Mouse (Mus musculus): ENCODE results near the gene Six1. TPM values are rescaled to one million over a fixed set of nuclear protein-coding genes. Genes with fewer than 3 reads are reported as not detected.
A peak's percentile ranks its signal among the peaks of the same experiment; 100 is the strongest.
"Not testable (repeated sequence)": the region's sequence is repeated elsewhere in the genome, so short reads cannot be mapped to it uniquely, and the experiment has no call there.

Gene Six1
- polyA plus RNA-seq, 1 experiment from 2014 or later, result 0.41 TPM

DNA sequence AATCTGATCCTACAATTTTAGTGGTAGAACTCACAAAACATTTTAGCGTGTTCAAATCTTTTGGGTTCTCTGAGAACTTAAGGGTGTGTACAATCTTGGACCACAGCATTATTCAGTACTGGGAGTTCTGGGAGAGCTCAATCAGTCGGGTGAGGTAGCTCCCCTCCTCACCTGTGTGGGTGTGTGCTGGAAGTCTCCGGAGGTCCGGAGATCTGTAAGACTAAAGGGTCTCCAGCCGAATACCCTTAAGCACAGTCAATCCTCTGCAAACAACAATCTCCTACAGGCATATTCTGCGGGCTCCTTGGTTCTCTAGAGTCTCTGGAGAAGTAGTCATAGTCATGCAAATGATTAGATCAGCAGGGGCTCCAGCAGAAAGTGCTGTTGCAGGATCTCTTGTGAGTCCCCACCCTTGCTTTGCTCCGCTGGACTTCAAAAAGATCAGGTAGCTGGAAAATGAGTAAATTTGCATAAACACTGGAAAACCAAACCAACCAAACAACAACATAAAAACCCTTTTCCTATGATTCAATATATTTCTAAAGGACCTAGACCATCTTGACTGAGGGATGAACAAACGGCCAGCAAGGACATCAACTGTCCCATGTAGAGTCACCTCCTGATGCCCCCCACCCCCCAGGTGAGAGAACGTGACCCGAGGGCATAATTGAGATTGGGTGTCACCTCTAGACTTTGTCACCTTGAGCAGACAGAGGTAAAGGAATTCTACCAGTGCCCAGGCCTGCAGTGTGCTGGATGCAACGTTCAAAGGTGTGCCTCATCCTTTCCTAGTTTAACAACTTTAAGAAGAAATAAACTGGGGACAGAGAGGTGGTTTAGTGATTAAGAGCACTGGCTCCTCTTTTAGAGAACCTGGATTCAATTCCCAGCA lies 32.3 kb upstream of the Six1 start:
- 19% methylated on average over 11 of the region's 11 CpGs for WGBS
- H3K4me1 ChIP-seq (ENCODE audit: control insufficient read depth, insufficient read depth, low read length), result no peaks in the 10 kb centered on the region
- H3K9ac ChIP-seq (replicated peaks; ENCODE audit: low read length), result no peak overlapping the region
- H3K9me3 ChIP-seq (ENCODE audit: control insufficient read depth, low read length), result no peaks in the 10 kb centered on the region
- H3K36me3 ChIP-seq (ENCODE audit: control insufficient read depth, insufficient read depth, low read length), result no peaks in the 10 kb centered on the region
- H3K27ac ChIP-seq (replicated peaks; ENCODE audit: low read depth, low read length), result no peak overlapping the region
- H3K4me3 ChIP-seq (replicated peaks; ENCODE audit: low read depth, low read length), result no peak overlapping the region
- ATAC-seq (ENCODE audit: low FRiP score, low TSS enrichment) (no peak), DNase-seq (no peak)
- no peak overlapping the region for H3K4me2 ChIP-seq (ENCODE audit: low read length)
- H3K27me3 ChIP-seq (ENCODE audit: control insufficient read depth, insufficient read depth, low read length), result no peaks in the 10 kb centered on the region

DNA sequence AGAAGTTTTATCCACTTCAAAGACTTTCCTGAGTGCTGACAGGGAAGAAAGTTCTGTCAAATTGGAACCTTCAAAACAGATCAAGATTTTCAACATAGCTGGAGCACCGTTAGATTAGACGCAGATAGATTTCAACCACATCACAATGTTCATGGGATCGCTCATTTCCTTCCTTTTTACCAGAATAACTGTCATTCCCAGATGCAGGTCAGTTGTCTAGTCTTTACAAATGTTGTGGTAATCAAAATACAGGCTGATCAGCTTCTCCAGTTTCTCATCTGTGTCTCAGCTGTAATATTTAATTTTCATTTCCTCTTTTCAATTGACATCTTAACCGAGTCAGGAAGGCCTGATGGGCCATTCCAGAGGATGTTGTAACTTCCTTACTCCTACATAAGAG lies 30.1 kb upstream of the Six1 start:
- ATAC-seq (ENCODE audit: low FRiP score, low TSS enrichment), result no peak
- Histone ChIP-seq H3K4me2 (ENCODE audit: low read length) (no peak overlapping the region), H3K36me3 (ENCODE audit: control insufficient read depth, insufficient read depth, low read length) (no peaks in the 10 kb centered on the region), H3K9ac (replicated peaks; ENCODE audit: low read length) (no peak overlapping the region), H3K27me3 (ENCODE audit: control insufficient read depth, insufficient read depth, low read length) (no peaks in the 10 kb centered on the region), H3K4me3 (replicated peaks; ENCODE audit: low read depth, low read length) (no peak overlapping the region), H3K4me1 (ENCODE audit: control insufficient read depth, insufficient read depth, low read length) (no peaks in the 10 kb centered on the region), H3K27ac (replicated peaks; ENCODE audit: low read depth, low read length) (no peak overlapping the region), H3K9me3 (ENCODE audit: control insufficient read depth, low read length) (no peaks in the 10 kb centered on the region)
- WGBS, result 85% methylated on average over 4 of the region's 4 CpGs
- DNase-seq, result no peak

DNA sequence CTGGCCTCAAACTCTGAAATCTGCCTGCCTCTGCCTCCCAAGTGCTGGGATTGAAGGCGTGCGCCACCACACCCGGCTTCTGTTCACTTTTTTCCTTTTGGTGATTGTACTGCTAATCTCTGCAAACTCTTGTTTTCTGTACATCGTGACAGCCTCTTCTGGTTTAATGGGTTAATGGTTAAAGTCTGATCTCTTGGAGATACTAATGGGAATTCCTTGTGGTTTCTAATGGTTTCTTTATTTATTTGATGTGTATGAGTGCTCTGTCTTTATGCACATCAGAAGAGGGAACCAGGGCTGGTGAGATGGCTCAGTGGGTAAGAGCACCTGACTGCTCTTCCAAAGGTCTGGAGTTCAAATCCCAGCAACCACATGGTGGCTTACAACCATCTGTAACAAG lies 28.1 kb upstream of the Six1 start:
- ATAC-seq (ENCODE audit: low FRiP score, low TSS enrichment); H3K27me3 ChIP-seq (ENCODE audit: control insufficient read depth, insufficient read depth, low read length); H3K27ac ChIP-seq (replicated peaks; ENCODE audit: low read depth, low read length); H3K36me3 ChIP-seq (ENCODE audit: control insufficient read depth, insufficient read depth, low read length); H3K4me3 ChIP-seq (replicated peaks; ENCODE audit: low read depth, low read length); H3K4me1 ChIP-seq (ENCODE audit: control insufficient read depth, insufficient read depth, low read length); H3K9ac ChIP-seq (replicated peaks; ENCODE audit: low read length); H3K9me3 ChIP-seq (ENCODE audit: control insufficient read depth, low read length); DNase-seq; H3K4me2 ChIP-seq (ENCODE audit: low read length): not testable (repeated sequence)
- WGBS, result 92% methylated on average over 4 of the region's 4 CpGs

DNA sequence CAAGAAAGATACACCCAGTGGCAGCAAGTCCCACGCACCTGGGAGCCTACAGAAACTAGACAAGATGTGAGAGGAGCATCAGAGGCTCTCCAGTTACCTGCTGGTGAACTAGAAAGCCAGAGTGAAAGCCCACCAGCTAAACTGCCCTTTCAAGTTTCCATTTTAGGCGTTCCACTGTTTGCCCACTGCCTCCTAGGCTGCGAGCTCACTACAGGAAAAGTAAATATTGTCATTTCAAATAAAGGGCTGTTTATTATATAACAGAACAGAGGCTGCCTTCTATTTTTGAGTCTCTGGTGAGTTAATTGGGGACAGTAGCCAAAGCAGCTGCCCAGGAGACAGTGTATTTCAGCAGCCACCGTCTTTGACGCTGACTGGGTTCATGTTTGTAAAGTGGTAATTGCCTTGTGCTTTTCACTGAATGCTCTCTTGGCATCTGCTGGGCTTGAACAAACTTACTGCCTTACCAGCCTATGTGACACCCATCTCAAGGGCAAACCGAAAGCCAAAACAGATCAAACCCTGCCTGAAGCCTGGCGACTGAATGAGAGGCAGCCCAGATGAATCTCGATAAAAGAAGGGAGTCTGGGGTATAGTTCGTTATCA lies 7.2 kb upstream of the Six1 start:
- ATAC-seq (ENCODE audit: low FRiP score, low TSS enrichment), result no peak
- H3K9ac ChIP-seq (replicated peaks; ENCODE audit: low read length), result no peak overlapping the region
- no peaks in the 10 kb centered on the region for H3K36me3 ChIP-seq (ENCODE audit: control insufficient read depth, insufficient read depth, low read length)
- WGBS, result 69% methylated on average over 9 of the region's 9 CpGs
- no peaks in the 10 kb centered on the region for H3K4me1 ChIP-seq (ENCODE audit: control insufficient read depth, insufficient read depth, low read length)
- H3K27me3 ChIP-seq (ENCODE audit: control insufficient read depth, insufficient read depth, low read length), result peaks cover 20% of the 10 kb centered on the region
- H3K9me3 ChIP-seq (ENCODE audit: control insufficient read depth, low read length), result no peaks in the 10 kb centered on the region
- H3K4me2 ChIP-seq (ENCODE audit: low read length), result no peak overlapping the region
- no peak overlapping the region for H3K4me3 ChIP-seq (replicated peaks; ENCODE audit: low read depth, low read length)
- no peak overlapping the region for H3K27ac ChIP-seq (replicated peaks; ENCODE audit: low read depth, low read length)
- no peak for DNase-seq

DNA sequence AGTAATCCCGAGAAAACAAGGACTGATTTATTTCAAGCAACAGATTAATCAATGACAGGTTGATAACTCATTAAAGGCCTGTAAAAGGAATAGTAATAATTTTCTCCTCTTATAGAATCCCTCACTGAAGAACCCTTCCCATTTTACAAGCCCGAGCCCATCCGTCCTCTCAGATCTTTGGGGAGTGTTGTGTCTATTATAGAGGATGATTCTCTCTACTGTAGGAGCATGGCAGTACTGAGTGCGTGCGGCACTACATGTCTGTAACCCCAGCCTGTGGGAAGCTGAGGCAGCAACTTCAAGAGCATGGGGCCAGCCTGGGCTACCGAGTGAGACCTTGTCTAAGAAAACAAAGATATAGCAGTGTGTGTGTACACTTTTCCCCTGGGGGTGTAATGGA lies 3.8 kb upstream of the Six1 start:
- Histone ChIP-seq H3K4me3 (replicated peaks; ENCODE audit: low read depth, low read length) (no peak overlapping the region), H3K9me3 (ENCODE audit: control insufficient read depth, low read length) (no peaks in the 10 kb centered on the region), H3K27ac (replicated peaks; ENCODE audit: low read depth, low read length) (no peak overlapping the region), H3K4me1 (ENCODE audit: control insufficient read depth, insufficient read depth, low read length) (no peaks in the 10 kb centered on the region), H3K4me2 (ENCODE audit: low read length) (no peak overlapping the region), H3K27me3 (ENCODE audit: control insufficient read depth, insufficient read depth, low read length) (peaks cover 53% of the 10 kb centered on the region), H3K36me3 (ENCODE audit: control insufficient read depth, insufficient read depth, low read length) (no peaks in the 10 kb centered on the region), H3K9ac (replicated peaks; ENCODE audit: low read length) (no peak overlapping the region)
- 88% methylated on average over 6 of the region's 6 CpGs for WGBS
- ATAC-seq (ENCODE audit: low FRiP score, low TSS enrichment) (no peak), DNase-seq (no peak)

DNA sequence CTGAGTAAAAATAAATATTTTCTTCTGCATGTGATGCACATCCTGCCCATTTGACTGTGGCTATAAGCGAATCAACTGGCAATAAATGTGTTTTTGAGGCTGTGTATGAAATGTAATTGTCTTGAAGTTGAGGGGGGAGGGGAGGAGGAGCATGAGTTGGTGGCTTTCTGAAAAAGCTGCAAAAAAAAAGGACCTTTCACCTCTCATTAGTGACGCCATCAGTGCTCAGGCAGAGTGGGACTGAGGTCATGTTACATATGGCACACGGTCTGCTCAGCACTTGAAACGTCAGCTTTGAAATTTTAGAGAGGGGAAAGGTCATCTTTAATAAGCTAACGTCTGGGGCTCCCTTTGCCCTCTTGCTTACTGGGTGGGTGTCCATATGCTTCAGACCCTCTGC lies 1.8 kb upstream of the Six1 start:
- Histone ChIP-seq H3K9ac (replicated peaks; ENCODE audit: low read length) (no peak overlapping the region), H3K36me3 (ENCODE audit: control insufficient read depth, insufficient read depth, low read length) (no peaks in the 10 kb centered on the region), H3K4me3 (replicated peaks; ENCODE audit: low read depth, low read length) (no peak overlapping the region), H3K27ac (replicated peaks; ENCODE audit: low read depth, low read length) (no peak overlapping the region), H3K4me1 (ENCODE audit: control insufficient read depth, insufficient read depth, low read length) (no peaks in the 10 kb centered on the region), H3K9me3 (ENCODE audit: control insufficient read depth, low read length) (no peaks in the 10 kb centered on the region), H3K27me3 (ENCODE audit: control insufficient read depth, insufficient read depth, low read length) (peaks cover 73% of the 10 kb centered on the region), H3K4me2 (ENCODE audit: low read length) (no peak overlapping the region)
- ATAC-seq (ENCODE audit: low FRiP score, low TSS enrichment) (no peak), DNase-seq (peak; percentile 1)
- WGBS, result 15% methylated on average over 5 of the region's 5 CpGs

DNA sequence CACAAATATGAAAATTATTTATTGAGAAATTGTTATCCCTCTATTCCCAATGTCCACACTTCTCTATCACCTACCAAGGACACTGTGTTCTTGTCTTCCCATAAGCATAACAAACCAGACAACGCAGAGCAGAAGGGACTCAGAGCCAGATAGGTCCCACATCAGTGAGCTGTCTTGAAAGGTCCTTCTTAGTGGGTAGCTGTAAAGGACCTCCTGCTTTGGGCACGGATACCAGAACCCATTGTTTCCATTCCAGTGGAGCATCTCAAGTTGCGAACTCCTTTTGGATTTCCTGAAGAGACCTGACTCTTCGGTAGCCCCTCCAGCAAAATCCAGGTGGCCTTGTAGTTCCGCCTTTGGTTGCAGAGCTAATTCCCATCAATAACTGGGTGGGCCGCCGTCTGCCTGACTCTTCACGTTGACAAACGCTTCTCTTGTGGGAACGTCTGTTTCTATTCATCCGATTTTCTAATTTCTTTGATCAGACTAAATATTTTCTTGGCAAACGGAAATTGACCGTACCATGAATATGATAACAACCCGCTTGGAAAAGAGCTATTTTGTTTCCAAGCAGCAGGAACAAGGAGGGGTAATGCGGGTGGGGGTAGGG lies 994 bp upstream of the Six1 start:
- Histone ChIP-seq H3K4me1 (ENCODE audit: control insufficient read depth, insufficient read depth, low read length) (no peaks in the 10 kb centered on the region), H3K27me3 (ENCODE audit: control insufficient read depth, insufficient read depth, low read length) (peaks cover 80% of the 10 kb centered on the region), H3K4me2 (ENCODE audit: low read length) (no peak overlapping the region; the same call in 1 of the 2 replicates), H3K9me3 (ENCODE audit: control insufficient read depth, low read length) (no peaks in the 10 kb centered on the region), H3K36me3 (ENCODE audit: control insufficient read depth, insufficient read depth, low read length) (no peaks in the 10 kb centered on the region), H3K27ac (replicated peaks; ENCODE audit: low read depth, low read length) (no peak overlapping the region), H3K9ac (replicated peaks; ENCODE audit: low read length) (no peak overlapping the region), H3K4me3 (replicated peaks; ENCODE audit: low read depth, low read length) (no peak overlapping the region)
- 9% methylated on average over 15 of the region's 15 CpGs for WGBS
- DNase-seq, result peak; percentile 20
- ATAC-seq (ENCODE audit: low FRiP score, low TSS enrichment), result no peak

DNA sequence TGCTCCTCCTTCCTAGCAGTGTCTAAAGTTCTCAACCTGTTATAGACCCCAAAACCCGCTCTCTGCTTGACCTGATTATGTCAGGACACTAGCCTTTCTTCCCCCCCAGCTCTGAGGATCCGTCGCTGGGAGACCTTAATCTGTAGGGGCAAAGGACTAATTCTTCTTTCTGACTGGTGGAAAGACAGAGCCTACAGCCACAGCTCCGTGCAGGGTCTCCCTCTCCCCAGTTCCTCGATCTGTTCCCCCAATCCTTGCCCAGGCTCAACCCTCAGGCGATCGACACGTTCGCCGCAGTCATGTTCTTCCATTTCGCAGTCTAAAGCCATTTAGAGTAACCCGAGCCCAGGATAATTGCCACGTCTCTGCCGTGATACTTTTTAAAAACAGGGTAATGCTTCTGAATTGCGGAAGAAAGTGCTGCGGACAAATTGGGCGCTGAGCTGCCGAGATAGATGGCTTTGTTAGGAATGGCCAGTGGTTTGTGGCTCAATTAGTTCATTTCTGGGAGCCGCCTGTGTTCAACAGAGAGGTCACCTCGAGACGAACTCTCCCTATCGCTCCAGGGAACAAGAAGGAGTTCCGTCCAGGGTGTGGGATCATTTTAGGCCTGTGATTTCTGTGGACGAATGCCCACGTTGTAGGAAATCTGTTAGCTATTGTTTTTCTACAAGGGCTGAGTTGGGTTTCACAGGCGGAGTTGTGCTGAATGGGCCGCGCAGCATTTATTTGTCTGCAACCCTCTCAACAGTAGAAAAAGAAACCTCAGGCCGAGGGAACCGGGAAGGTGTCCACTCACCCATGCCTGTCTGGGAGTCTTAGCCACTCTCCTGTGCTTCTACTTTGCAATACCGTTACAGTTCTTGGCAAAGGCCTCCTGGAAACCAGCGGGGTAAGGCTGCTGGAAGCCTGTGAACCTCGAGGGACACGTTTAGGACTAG lies 766 bp downstream of the Six1 start:
- Histone ChIP-seq H3K9ac (replicated peaks; ENCODE audit: low read length) (no peak overlapping the region), H3K27ac (replicated peaks; ENCODE audit: low read depth, low read length) (no peak overlapping the region), H3K36me3 (ENCODE audit: control insufficient read depth, insufficient read depth, low read length) (no peaks in the 10 kb centered on the region), H3K9me3 (ENCODE audit: control insufficient read depth, low read length) (no peaks in the 10 kb centered on the region), H3K4me2 (ENCODE audit: low read length) (peak overlapping the region; percentile 52), H3K4me1 (ENCODE audit: control insufficient read depth, insufficient read depth, low read length) (no peaks in the 10 kb centered on the region), H3K4me3 (replicated peaks; ENCODE audit: low read depth, low read length) (peak overlapping the region; percentile 32), H3K27me3 (ENCODE audit: control insufficient read depth, insufficient read depth, low read length) (peaks cover 97% of the 10 kb centered on the region)
- peak; percentile 60 for DNase-seq
- ATAC-seq (ENCODE audit: low FRiP score, low TSS enrichment), result no peak
- WGBS, result 1% methylated on average over 34 of the region's 34 CpGs
